Mouse (Mus musculus): ENCODE measurements around the gene Hspb3.

The Hspb3 gene

DNA sequence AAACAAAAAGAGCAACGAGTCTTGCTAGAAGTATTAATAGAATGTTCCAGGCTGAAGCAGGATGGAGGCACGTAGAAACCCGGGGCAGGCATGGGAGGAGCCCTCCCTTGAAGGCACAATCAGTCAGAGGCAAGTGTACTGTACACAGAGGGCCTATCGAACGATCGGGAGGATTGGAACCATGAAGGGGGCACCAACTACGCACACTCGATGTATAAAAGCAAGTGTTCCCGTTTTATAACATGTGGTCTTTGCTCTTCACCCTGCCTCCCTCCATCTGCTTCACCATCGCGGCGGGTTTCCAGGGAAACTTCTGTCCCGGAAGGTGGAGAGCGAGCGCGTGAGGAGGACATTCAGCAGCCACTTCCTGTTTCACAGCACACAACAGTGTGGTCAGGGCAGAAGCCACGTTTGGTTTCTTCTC, 27.7 kb downstream of the Hspb3 start:
- no peak for DNase-seq (ENCODE audit: low spot score)

DNA sequence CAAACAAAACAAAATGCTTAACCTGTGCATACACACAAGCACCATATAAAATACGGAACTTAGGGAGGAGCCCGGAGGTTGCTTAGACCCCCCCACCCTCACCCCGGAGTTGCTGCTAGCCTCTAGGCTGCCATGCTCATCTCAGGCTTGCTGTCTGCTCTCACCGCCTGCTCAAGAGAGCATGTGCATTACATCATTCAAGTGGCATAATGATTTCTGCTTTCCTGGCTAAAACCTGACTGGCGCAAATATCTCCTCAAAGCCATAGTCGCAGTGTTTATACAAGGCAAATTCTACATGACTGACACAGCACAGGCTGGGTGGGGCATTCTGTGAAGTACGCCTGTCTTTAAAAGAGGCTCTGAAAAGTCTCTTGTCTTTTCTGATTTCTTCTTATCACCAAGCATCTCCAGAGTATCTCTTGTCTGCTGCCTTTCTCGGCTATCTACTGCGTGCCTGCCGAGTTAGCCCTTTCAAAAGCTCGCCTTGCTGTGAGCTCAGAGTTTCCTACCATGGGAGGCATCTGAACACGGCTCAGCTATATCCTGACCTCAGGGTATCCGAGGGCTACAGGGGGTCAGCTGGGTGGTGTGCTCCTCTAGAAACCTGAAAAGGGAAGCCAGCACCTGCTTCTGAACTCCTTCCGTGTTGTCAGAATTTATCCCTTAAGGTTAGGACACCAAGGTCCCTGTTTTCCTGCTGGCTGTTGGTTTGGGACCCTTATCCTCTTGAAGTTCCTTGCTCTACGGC, 28.6 kb downstream of the Hspb3 start:
- no peak for DNase-seq (ENCODE audit: low spot score)

DNA sequence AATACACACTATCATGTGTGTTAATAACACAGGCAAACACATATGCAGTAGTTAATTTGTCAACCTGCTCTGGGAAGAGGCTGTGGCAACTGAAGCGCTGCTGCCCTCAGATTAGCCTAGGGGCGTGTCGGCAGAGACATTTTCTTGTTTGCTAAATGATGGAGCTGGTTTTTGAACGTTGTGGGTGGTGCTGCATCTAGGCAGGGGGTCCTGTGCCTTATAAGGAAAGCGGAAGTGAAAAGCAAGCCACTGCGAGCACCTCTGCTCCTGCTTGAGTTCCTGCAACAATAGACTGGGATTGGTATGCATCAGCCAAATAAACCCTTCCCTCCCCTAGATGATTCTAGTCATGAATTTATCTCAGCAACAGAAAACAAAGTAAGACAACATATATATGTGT, 31.0 kb downstream of the Hspb3 start:
- DNase-seq (ENCODE audit: low spot score): no peak

DNA sequence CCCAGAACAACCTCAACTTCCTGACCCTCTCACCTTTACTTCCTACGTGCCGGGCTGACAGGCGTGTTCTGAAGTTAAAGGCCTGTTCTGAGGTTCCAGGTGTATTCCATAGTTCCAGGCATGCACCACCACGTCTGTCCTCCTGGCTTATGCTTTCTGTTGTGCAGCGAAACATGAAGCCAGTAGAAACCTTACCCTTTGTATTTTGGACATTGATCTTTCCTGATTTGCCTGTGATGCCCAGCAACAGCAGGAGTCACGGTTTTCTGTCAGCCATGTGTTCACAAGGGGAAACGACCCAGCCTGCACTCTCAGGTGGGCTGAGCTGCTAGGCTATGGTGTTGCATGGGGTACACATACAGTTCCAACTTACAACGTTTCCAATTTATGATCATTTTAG, 35.9 kb downstream of the Hspb3 start:
- no peak for DNase-seq (ENCODE audit: low spot score)

DNA sequence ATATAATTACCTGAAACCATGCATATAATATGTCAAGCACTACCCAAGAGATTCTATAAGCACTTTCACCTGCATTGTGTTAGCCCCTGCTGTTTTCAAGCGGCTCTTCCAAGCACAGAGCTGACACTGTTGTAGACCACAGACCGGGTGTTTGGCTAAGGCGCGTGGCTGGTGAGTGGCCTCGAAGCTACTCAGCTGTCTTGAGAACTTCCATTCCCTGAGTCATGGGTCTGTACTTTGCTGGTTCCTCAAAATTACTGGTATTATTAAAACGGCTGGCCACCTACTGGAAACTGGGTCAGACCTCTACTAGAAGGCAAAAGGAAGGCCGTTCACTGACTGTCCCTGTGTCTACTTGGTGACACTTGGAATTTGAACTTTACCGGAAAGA, 40.6 kb downstream of the Hspb3 start:
- no peak for DNase-seq (ENCODE audit: low spot score)

DNA sequence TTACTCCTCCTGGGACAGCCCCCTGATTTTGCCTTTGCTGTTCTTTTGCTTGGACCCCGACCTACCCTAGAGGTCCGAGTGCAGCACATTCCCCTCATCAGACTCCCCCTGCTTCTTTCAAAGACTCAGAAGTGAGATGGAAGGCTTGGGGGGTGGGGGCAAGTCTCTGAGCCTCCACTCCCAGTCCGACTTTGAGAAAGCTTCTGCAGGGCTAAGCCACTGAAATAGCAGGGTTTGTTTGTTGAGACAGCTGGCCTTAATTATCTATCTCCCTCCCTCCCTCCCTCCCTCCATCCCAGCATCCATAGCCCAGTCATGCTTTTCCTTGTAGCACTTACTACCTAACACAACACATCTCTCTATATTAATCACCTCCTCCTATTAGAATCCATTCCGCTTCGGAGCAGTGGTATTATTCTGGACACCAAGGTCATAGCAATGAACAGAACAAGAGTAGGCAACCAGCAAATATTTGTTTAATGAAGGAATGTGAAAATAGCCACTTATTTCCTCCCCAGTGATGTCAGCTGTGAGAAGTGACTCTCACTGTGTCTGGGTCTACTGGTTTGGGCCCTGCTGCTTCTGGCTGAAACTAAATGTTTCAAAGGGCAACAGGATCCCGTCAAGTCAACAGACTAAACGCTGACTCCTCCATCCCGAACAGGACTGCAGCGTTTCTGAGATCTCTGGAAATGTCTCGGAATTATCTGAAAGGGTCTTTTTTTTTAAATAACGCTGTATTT, 41.2 kb downstream of the Hspb3 start:
- DNase-seq (ENCODE audit: low spot score): no peak

DNA sequence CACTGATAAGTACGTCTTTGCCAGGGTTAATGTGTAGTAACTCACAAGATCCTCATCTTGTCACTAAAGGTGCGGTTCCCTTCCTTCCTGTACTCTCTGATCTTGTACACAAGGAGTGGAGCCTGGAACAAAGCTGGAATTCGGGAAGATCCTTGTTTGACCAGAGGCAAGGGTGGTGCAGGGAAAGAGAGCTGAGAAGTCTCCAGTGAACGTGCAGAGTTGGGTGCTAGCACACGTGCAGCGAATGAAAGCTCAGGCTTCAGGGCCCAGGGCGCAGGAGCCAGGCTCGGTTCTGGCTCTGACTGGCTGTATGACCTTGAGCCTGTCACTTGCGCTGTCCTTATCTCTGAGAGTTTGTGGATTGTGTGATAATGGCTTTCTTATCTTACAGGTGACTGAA, 44.5 kb downstream of the Hspb3 start:
- DNase-seq (ENCODE audit: low spot score): no peak

DNA sequence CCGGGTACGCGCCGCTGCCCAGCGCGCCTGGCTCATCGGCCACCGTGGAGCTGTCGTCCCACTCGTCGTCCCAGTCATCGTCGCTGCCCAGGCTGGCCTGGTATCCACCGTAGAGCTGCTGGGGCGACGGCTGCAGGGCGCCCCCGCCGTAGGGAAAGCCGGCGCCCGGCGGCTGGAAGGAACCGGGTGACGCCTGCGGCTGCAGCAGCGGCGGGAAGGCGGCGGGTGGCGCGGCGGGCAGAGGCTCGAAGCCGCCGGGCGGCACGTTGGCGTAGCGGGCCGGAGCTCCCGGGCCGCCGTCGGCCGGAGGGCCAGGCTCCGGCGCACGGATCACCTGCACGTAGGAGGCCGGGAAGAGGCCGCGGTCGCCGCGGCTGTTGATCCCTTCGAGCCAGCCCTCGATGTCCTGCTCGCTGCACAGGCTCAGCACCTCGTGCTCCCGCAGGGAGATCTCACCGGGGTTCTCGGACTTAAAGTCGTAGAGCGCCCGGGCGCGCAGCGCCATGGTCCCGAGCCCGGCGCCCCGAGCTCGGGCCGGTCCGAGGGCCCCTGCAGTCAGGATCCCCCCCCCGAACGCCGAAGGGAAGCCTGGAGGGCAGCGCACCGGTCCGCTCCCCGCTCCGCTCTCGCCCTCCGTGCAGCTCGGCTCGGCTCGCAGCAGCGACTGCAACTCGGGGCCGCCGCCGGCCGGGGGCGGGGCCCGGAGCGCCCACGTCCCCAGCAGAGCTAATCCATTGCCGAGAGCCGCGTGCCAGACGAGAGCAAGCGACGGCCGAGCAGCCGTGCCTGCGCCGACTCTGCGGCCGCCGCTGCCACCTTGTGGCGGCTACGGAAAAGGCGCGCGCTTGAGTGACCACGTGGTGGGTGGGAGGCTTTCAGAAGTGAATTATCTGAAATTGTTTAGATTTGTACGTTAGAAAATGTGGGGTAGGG, 45.3 kb downstream of the Hspb3 start, which contains the start of gene Snx18:
Gene Snx18 (minus strand): TSS at position 674 of the 933 bp plus-strand sequence.
- peak; percentile 83 for DNase-seq (ENCODE audit: low spot score)

DNA sequence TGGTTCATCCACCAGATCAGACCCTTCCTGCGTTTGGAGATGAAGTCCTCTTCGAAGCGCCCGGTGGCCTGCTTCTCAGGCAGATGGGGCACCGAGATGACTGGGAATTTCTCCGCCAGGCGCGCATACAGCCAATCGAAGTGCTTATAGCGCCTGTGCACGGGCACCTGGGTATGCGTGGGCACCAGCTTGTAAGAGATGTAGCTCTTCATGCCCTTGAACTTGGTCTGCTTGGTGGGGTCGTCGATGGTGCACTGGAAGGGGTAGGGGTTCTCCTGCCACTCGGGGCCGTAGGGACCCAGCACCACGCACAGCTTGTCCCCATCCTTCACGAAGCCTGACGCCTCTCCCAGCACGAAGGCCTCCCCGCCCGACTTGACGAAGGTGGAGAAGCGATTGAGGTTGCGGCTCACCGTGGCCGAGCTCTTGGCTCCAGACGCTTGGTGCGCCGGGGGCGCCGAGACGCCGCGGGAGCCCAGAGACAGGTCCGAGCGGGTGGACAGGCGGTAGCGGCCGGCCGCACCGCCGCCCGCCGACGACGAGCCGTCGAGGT, 46.1 kb downstream of the Hspb3 start:
- no peak for DNase-seq (ENCODE audit: low spot score)

DNA sequence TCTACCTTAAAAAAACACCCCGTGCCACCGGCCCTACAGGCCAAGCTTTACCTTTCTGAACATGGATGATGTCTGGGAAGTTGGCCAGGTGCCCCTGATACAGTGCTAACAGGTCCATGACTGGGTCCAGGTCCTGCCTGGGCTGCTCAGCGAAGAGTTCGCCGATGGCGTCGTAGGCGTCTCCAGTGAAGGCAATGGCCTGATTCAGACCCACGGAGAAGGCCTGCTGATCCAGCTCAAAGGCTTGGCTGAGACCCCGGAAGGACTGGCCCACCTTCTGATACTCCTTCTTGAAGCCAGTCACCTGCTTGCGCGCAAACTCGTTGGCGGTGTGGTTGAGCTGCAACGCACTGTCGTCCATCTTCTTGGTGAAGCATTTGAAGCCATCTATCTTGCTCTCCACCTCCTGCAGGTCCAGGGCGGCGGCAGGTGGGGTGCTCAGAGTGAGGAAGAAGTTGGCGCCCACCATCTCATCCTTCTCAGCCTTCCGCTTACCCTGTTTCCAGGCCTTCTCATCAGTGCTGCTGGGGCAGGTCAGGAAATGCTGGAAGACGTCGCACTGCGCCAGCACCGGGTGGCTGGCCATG, 46.6 kb downstream of the Hspb3 start:
- DNase-seq (ENCODE audit: low spot score): no peak

DNA sequence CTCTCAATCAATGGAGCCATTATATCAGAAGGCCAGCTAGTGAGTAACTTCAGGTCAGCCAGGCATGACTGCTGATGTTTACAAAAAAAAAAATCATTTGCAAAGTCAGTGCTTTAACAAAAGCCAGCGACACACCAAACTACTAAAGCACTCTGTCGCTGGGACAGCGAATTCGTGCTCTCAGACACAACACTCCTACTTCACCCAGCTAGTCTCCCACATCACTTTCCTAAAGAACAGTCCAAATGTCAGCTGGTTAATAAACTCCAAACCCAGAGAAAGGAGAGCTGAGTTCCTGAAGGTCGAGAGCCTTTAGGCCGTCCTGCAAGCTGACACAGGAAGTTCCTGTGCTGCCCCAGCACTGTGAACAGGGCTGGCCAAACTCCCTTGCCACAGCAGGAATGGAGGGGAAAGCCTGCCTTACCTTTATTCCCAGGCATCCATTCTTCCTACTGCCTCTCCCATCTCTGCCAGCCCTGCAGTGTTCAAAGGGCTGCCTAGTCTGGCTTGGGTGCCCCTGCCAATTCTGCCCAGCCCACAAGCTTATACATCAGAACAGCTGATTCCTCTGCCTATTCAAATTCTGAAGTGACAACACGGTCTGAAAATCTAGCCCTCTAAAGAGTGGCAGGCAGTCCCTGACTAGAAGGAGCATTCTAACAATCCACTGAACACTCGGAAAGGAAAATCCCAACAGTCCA, 47.4 kb downstream of the Hspb3 start:
- DNase-seq (ENCODE audit: low spot score): no peak

DNA sequence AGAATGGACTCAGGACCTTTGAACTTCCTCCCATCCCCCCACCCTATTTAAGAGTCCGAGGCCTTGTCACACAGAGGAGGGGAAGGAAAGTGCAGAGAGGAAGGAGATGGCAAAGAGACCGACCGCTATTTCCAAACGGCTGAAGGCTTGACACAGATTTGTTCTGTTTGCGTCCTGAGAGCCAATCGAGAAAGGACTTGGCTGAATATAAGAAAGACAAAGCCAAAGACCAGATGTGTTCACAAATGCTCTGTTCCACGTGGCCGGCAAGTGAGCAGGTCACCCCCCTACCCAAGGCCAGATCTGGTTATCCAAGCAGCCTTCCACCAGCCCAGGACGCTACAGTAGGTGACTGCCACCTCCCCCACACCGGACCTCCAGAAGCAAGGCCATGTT, 47.9 kb downstream of the Hspb3 start:
- no peak for DNase-seq (ENCODE audit: low spot score)

DNA sequence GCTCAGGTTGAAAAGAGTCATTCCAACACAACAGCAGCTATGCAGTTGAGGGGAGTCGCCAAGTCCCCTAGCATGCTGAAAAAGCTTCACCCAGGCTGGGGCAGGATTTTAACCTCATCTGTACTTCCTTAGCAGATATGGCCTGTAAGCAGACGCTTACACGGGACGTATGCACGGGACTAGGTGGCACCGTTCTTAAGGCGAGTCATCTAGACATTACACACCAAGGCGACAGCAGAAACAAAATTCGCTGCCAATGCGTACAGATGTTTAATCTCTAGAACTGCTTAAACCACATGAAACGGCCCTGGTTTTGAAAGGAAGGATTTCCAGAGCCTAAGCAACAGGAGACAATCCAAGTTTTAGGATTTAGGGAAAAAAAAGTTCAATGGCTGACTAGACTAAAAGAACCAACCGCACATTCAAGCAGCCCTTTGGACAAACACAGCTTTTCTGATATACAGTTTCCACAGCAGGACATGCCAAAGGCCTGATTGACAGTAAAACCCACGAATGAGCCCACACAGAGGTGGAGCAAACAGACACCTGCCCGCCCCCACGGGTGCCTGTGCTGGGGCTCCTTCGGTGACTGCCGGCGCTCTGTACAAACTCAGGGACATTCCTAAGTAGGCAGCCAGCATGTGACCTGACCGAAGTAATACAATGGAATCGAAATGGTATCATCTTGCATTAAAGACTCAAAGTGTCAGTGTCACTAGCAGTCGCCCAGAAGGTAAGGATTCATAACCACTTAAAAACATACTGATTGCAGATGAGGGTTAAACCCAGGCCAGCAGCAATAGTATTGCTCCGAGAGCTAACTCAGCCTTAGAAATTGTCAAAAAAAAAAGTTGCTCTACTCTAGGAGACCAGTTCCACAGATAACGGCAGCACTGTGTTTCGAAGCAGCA, 48.6 kb downstream of the Hspb3 start:
- peak; percentile 77 for DNase-seq (ENCODE audit: low spot score)

DNA sequence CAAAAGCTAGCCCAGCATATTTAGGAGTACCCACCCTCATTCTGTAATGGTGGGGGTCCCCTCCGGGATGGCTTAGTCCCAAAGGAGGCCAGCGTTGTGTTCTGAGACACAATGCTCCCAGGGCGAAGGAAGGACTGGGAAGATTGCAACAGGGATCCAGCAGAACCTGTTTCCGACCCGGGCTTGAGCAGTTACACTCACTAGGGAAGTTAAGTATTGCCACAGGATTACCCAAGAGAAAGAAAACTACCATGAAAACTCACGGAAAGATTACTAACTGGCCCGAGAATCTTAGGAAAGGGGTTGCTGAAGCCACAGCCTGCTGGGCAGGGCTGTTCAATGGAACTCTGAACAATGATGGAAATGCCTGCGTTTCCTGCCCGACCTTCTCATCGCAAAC, 49.6 kb downstream of the Hspb3 start:
- DNase-seq (ENCODE audit: low spot score): no peak

DNA sequence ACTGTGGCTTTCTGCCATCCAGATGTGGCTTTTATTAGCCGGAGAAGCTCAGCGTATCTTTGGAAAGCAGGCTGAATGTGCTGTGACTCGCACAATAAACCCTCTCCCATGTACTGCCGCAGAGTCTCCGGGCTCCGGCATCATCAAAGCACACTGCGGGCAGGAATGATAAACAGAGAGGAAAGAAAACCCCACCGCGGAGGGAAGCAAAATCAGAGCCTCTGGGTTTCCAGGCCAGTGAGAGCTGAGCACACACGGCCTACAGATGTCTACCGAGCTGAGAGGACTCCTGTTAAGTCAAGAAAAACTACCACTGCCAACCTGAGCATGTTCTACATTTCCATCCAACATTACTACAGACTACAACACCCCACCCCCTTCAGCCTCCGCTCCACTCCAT, 50.1 kb downstream of the Hspb3 start:
- DNase-seq (ENCODE audit: low spot score): no peak
